Mouse (Mus musculus): Measurements from ENCODE around the gene Kiss1. TPM values are rescaled to one million over a fixed set of nuclear protein-coding genes. Genes with fewer than 3 reads are reported as not detected.

Kiss1 gene
- total and polyA plus RNA-seq, 3 experiments, result not detected

GRCm38 (mm10) chr1:133327094-133327493, 5.4 kb downstream of the Kiss1 start:
- Histone ChIP-seq H3K4me1 (ENCODE audit: control insufficient read depth in 1 of 2, insufficient read depth in 2 of 2, low read length in 2 of 2) (no peaks in the 10 kb centered on the region), H3K9me3 (replicated peaks; ENCODE audit: insufficient read depth, low read length) (no peaks in the 10 kb centered on the region), H3K36me3 (ENCODE audit: control insufficient read depth in 1 of 2, insufficient read depth in 2 of 2, low read length in 2 of 2) (no peaks in the 10 kb centered on the region), H3K79me2 (ENCODE audit: control insufficient read depth, insufficient read depth, low read length, poor library complexity) (no peaks in the 10 kb centered on the region), H3K27ac (ENCODE audit: control insufficient read depth, low read depth, low read length) (no peak overlapping the region), H3K9ac (ENCODE audit: control insufficient read depth, low read depth, low read length, poor library complexity, severe bottlenecking) (no peak overlapping the region), H3K27me3 (ENCODE audit: control insufficient read depth in 1 of 2, insufficient read depth in 2 of 2, low read length in 2 of 2) (peaks cover 2 to 8% of the 10 kb centered on the region in 2 experiments; a peak in 3 of 4 replicates), H3K4me3 (ENCODE audit: control insufficient read depth in 1 of 2, insufficient read depth in 1 of 2, low read depth in 2 of 2, low read length in 2 of 2) (no peak overlapping the region)
- no peak for TF ChIP-seq POLR2AphosphoS5 (IDR thresholded peaks at IDR 0.05; ENCODE audit: borderline replicate concordance, low read depth, low read length)
- no peak for TF ChIP-seq GATA1 (IDR thresholded peaks at IDR 0.05; ENCODE audit: low read depth, low read length)
- no peak for TF ChIP-seq RAD21 (IDR thresholded peaks at IDR 0.05; ENCODE audit: low read depth, low read length)
- no peak for TF ChIP-seq POLR2AphosphoS2 (IDR thresholded peaks at IDR 0.05; ENCODE audit: low read length)
- no peak for TF ChIP-seq MXI1 (IDR thresholded peaks at IDR 0.05; ENCODE audit: low read depth, low read length)
- no peak for TF ChIP-seq GABPA (IDR thresholded peaks at IDR 0.05; ENCODE audit: low read depth, low read length)
- no peak for TF ChIP-seq SMC3 (IDR thresholded peaks at IDR 0.05; ENCODE audit: low read depth, low read length)
- TF ChIP-seq SIN3A (IDR thresholded peaks at IDR 0.05; ENCODE audit: low read length), result no peak
- TF ChIP-seq ZMIZ1 (IDR thresholded peaks at IDR 0.05; ENCODE audit: low read depth, low read length), result no peak
- TF ChIP-seq MAFK (IDR thresholded peaks at IDR 0.05; ENCODE audit: borderline replicate concordance, low read depth, low read length), result no peak
- no peak for TF ChIP-seq MYB (IDR thresholded peaks at IDR 0.05; ENCODE audit: low read depth, low read length)
- DNase-seq (ENCODE audit: low read depth, low spot score), result no peak

- H3K79me2 ChIP-seq (ENCODE audit: control insufficient read depth, insufficient read depth, low read length, poor library complexity), result no peaks in the 10 kb centered on the region
- DNase-seq (ENCODE audit: low read depth, low spot score), result no peak
- no peak overlapping the region for H3K27ac ChIP-seq (ENCODE audit: control insufficient read depth, low read depth, low read length)
- no peak overlapping the region for H3K4me3 ChIP-seq (ENCODE audit: control insufficient read depth in 1 of 2, insufficient read depth in 1 of 2, low read depth in 2 of 2, low read length in 2 of 2)
- H3K27me3 ChIP-seq (ENCODE audit: control insufficient read depth in 1 of 2, insufficient read depth in 2 of 2, low read length in 2 of 2), result peaks cover 2 to 6% of the 10 kb centered on the region in 2 experiments; a peak in 3 of 4 replicates
- no peaks in the 10 kb centered on the region for H3K36me3 ChIP-seq (ENCODE audit: control insufficient read depth in 1 of 2, insufficient read depth in 2 of 2, low read length in 2 of 2)
- TF ChIP-seq POLR2AphosphoS5 (IDR thresholded peaks at IDR 0.05; ENCODE audit: borderline replicate concordance, low read depth, low read length), result no peak
- no peak for TF ChIP-seq TCF12 (IDR thresholded peaks at IDR 0.05; ENCODE audit: low read depth, low read length)
- TF ChIP-seq GATA1 (IDR thresholded peaks at IDR 0.05; ENCODE audit: low read depth, low read length), result no peak
- no peak for TF ChIP-seq NRF1 (IDR thresholded peaks at IDR 0.05; ENCODE audit: insufficient read depth, low read depth, low read length, poor library complexity, severe bottlenecking)
- no peak for TF ChIP-seq GABPA (IDR thresholded peaks at IDR 0.05; ENCODE audit: low read depth, low read length)
- no peak for TF ChIP-seq ELF1 (IDR thresholded peaks at IDR 0.05; ENCODE audit: low read depth, low read length)
- TF ChIP-seq TAL1 (IDR thresholded peaks at IDR 0.05; ENCODE audit: low read length), result no peak
- no peak for TF ChIP-seq RAD21 (IDR thresholded peaks at IDR 0.05; ENCODE audit: low read depth, low read length)
- TF ChIP-seq RCOR1 (IDR thresholded peaks at IDR 0.05; ENCODE audit: low read depth, low read length), result no peak
- TF ChIP-seq ZC3H11A (IDR thresholded peaks at IDR 0.05; ENCODE audit: low read depth, low read length), result no peak
- no peak for TF ChIP-seq TBP (IDR thresholded peaks at IDR 0.05; ENCODE audit: low read depth, low read length)
- no peaks in the 10 kb centered on the region for H3K9me3 ChIP-seq (replicated peaks; ENCODE audit: insufficient read depth, low read length)
- H3K9ac ChIP-seq (ENCODE audit: control insufficient read depth, low read depth, low read length, poor library complexity, severe bottlenecking), result no peak overlapping the region
- H3K4me1 ChIP-seq (ENCODE audit: control insufficient read depth in 1 of 2, insufficient read depth in 2 of 2, low read length in 2 of 2), result no peaks in the 10 kb centered on the region
These were observed 6.7 kb downstream of the Kiss1 start for GRCm38 (mm10) chr1:133328299-133328795.
